Mouse (Mus musculus): Measurements from ENCODE around the gene Rere. TPM values are rescaled to one million over a fixed set of nuclear protein-coding genes. Genes with fewer than 3 reads are reported as not detected.

Rere gene
- 26.5 and 27.2 TPM in 2 replicates for polyA plus RNA-seq (2015; fragmentation: Nextera tagmentation; extraction: Ambion mirVana)

GRCm38 (mm10) chr4:150281018-150281761 lies at the start of gene Rere:
Rere (plus strand) TSS chr4:150281646.
- no peaks in the 10 kb centered on the region for H3K36me3 ChIP-seq
- H3K4me1 ChIP-seq: peaks cover 19% of the 10 kb centered on the region
- peak within 1 kb of the TSS; percentile 96 for H3K9ac ChIP-seq
- H3K9me3 ChIP-seq (replicated peaks): no peaks in the 10 kb centered on the region
- peak within 1 kb of the TSS; percentile 99 for H3K27ac ChIP-seq (replicated peaks)
- H3K27me3 ChIP-seq: no peaks in the 10 kb centered on the region
- peak within 1 kb of the TSS; percentile 65 for H3K4me2 ChIP-seq (replicated peaks)
- peak; percentile 98 for ATAC-seq (ENCODE audit: insufficient number of reproducible peaks, low FRiP score, low TSS enrichment, low read depth)
- under 1% methylated on average over 50 of the region's 60 CpGs for WGBS
- peak within 1 kb of the TSS; percentile 98 for H3K4me3 ChIP-seq (replicated peaks)

- Histone ChIP-seq H3K27ac (replicated peaks) (no peak overlapping the region), H3K9ac (no peak overlapping the region), H3K4me2 (replicated peaks) (no peak overlapping the region), H3K27me3 (no peaks in the 10 kb centered on the region), H3K4me3 (replicated peaks) (no peak overlapping the region), H3K36me3 (no peaks in the 10 kb centered on the region), H3K9me3 (replicated peaks) (no peaks in the 10 kb centered on the region), H3K4me1 (peaks cover 37% of the 10 kb centered on the region)
- WGBS: 47% methylated on average over 8 of the region's 8 CpGs
- ATAC-seq (ENCODE audit: insufficient number of reproducible peaks, low FRiP score, low TSS enrichment, low read depth): no peak
Measured at GRCm38 (mm10) chr4:150231871-150232270, 49.6 kb upstream of the Rere start.

GRCm38 (mm10) chr4:150234599-150235327 lies 46.7 kb upstream of the Rere start:
- Histone ChIP-seq H3K4me2 (replicated peaks) (no peak overlapping the region), H3K9me3 (replicated peaks) (no peaks in the 10 kb centered on the region), H3K4me3 (replicated peaks) (no peak overlapping the region), H3K27ac (replicated peaks) (peak overlapping the region; percentile 83), H3K27me3 (no peaks in the 10 kb centered on the region), H3K4me1 (peaks cover 44% of the 10 kb centered on the region), H3K36me3 (peaks cover 3% of the 10 kb centered on the region; the same call in 1 of the 2 replicates), H3K9ac (no peak overlapping the region)
- ATAC-seq (ENCODE audit: insufficient number of reproducible peaks, low FRiP score, low TSS enrichment, low read depth): no peak
- 31% methylated on average over 8 of the region's 8 CpGs for WGBS

GRCm38 (mm10) chr4:150235585-150235984 lies 45.9 kb upstream of the Rere start:
- peaks cover 10% of the 10 kb centered on the region for H3K36me3 ChIP-seq
- no peak overlapping the region for H3K9ac ChIP-seq
- H3K27ac ChIP-seq (replicated peaks): peak overlapping the region; percentile 83
- H3K4me1 ChIP-seq: peaks cover 49% of the 10 kb centered on the region
- H3K27me3 ChIP-seq: no peaks in the 10 kb centered on the region
- no peak for ATAC-seq (ENCODE audit: insufficient number of reproducible peaks, low FRiP score, low TSS enrichment, low read depth)
- H3K9me3 ChIP-seq (replicated peaks): no peaks in the 10 kb centered on the region
- no peak overlapping the region for H3K4me3 ChIP-seq (replicated peaks)
- no peak overlapping the region for H3K4me2 ChIP-seq (replicated peaks)
- WGBS: 78% methylated on average over 4 of the region's 4 CpGs

- H3K36me3 ChIP-seq: peaks cover 15% of the 10 kb centered on the region
- H3K4me3 ChIP-seq (replicated peaks): peak overlapping the region; percentile 82
- peak overlapping the region; percentile 56 for H3K4me2 ChIP-seq (replicated peaks)
- ATAC-seq (ENCODE audit: insufficient number of reproducible peaks, low FRiP score, low TSS enrichment, low read depth): no peak
- H3K9me3 ChIP-seq (replicated peaks): no peaks in the 10 kb centered on the region
- WGBS: 78% methylated on average over 8 of the region's 8 CpGs
- H3K27me3 ChIP-seq: no peaks in the 10 kb centered on the region
- H3K4me1 ChIP-seq: peaks cover 47% of the 10 kb centered on the region
- H3K27ac ChIP-seq (replicated peaks): peak overlapping the region; percentile 94
- H3K9ac ChIP-seq: 0 out of 2 replicates have a peak overlapping the region, but pooled peaks have one; percentile 86
Measured at GRCm38 (mm10) chr4:150236031-150236430, 45.4 kb upstream of the Rere start.

GRCm38 (mm10) chr4:150236521-150237481 lies 44.6 kb upstream of the Rere start, which contains the start of gene Eno1:
Eno1 (plus strand) TSS chr4:150236721.
- Histone ChIP-seq H3K4me3 (replicated peaks) (peak within 1 kb of the TSS; percentile 82), H3K4me1 (peaks cover 51% of the 10 kb centered on the region), H3K4me2 (replicated peaks) (peak within 1 kb of the TSS; percentile 57), H3K9me3 (replicated peaks) (no peaks in the 10 kb centered on the region), H3K9ac (peak within 1 kb of the TSS; percentile 86), H3K27me3 (no peaks in the 10 kb centered on the region), H3K36me3 (peaks cover 23% of the 10 kb centered on the region), H3K27ac (replicated peaks) (peak within 1 kb of the TSS; percentile 94)
- WGBS: 0% methylated on average over 78 of the region's 78 CpGs
- peak; percentile 98 for ATAC-seq (ENCODE audit: insufficient number of reproducible peaks, low FRiP score, low TSS enrichment, low read depth)

- Histone ChIP-seq H3K4me1 (peaks cover 51% of the 10 kb centered on the region), H3K9me3 (replicated peaks) (no peaks in the 10 kb centered on the region), H3K9ac (peak overlapping the region; percentile 86), H3K27me3 (no peaks in the 10 kb centered on the region), H3K36me3 (peaks cover 33% of the 10 kb centered on the region), H3K4me3 (replicated peaks) (peak overlapping the region; percentile 82), H3K27ac (replicated peaks) (peak overlapping the region; percentile 94), H3K4me2 (replicated peaks) (peak overlapping the region; percentile 57)
- under 1% methylated on average over 21 of the region's 21 CpGs for WGBS
- no peak for ATAC-seq (ENCODE audit: insufficient number of reproducible peaks, low FRiP score, low TSS enrichment, low read depth)
Measured at GRCm38 (mm10) chr4:150237636-150238361, 43.6 kb upstream of the Rere start.

GRCm38 (mm10) chr4:150238433-150239086 lies 42.9 kb upstream of the Rere start:
- no peaks in the 10 kb centered on the region for H3K27me3 ChIP-seq
- H3K4me1 ChIP-seq: peaks cover 51% of the 10 kb centered on the region
- ATAC-seq (ENCODE audit: insufficient number of reproducible peaks, low FRiP score, low TSS enrichment, low read depth): no peak
- peaks cover 40% of the 10 kb centered on the region for H3K36me3 ChIP-seq
- peak overlapping the region; percentile 86 for H3K9ac ChIP-seq
- peak overlapping the region; percentile 94; the same call in 1 of the 2 replicates for H3K27ac ChIP-seq (replicated peaks)
- peak overlapping the region; percentile 82 for H3K4me3 ChIP-seq (replicated peaks)
- peak overlapping the region; percentile 57 for H3K4me2 ChIP-seq (replicated peaks)
- 6% methylated on average over 3 of the region's 3 CpGs for WGBS
- no peaks in the 10 kb centered on the region for H3K9me3 ChIP-seq (replicated peaks)

GRCm38 (mm10) chr4:150239087-150239480 lies 42.4 kb upstream of the Rere start:
- Histone ChIP-seq H3K4me3 (replicated peaks) (peak overlapping the region; percentile 82), H3K36me3 (peaks cover 45% of the 10 kb centered on the region), H3K9me3 (replicated peaks) (no peaks in the 10 kb centered on the region), H3K27ac (replicated peaks) (peak overlapping the region; percentile 94; the same call in 1 of the 2 replicates), H3K9ac (peak overlapping the region; percentile 86), H3K4me2 (replicated peaks) (peak overlapping the region; percentile 57), H3K4me1 (peaks cover 51% of the 10 kb centered on the region), H3K27me3 (no peaks in the 10 kb centered on the region)
- no peak for ATAC-seq (ENCODE audit: insufficient number of reproducible peaks, low FRiP score, low TSS enrichment, low read depth)
- WGBS: 33% methylated on average over 5 of the region's 5 CpGs

- Histone ChIP-seq H3K9me3 (replicated peaks) (no peaks in the 10 kb centered on the region), H3K4me3 (replicated peaks) (peak overlapping the region; percentile 82), H3K4me2 (replicated peaks) (peak overlapping the region; percentile 57), H3K27me3 (no peaks in the 10 kb centered on the region), H3K36me3 (peaks cover 50% of the 10 kb centered on the region), H3K27ac (replicated peaks) (peak overlapping the region; percentile 94), H3K9ac (no peak overlapping the region), H3K4me1 (peaks cover 51% of the 10 kb centered on the region)
- WGBS: 27% methylated on average over 6 of the region's 6 CpGs
- ATAC-seq (ENCODE audit: insufficient number of reproducible peaks, low FRiP score, low TSS enrichment, low read depth): no peak
Measured at GRCm38 (mm10) chr4:150239503-150239902, 41.9 kb upstream of the Rere start.
